Mouse (Mus musculus): ENCODE measurements at regions not wholly inside any gene's neighbourhood (a gene's known extent, or its start where the extent isn't known, plus 50 kb on each side); places are given as distances from the start of the nearest gene placed in this dataset.
A peak's percentile ranks its signal among the peaks of the same experiment; 100 is the strongest.

DNA sequence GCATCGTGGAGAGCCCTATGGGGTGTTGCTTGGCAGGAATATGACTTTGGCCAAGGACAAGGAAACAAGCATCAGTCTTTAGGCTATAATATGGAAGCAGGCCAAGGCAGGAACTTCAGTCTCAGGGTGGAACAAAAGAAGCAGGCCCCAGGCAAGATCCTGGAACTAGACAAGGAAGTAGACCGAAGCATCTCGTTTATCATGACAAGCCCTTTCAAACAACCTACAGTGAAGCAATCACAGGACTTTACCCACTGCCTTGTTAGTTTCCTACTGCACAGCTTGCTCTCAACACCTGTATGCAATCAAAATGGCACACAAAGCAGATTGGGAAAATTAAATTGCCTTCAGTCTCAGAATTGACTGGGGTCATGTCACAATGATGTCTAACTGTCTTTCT lies 163.2 kb upstream of the Gulp1 start:
- Histone ChIP-seq H3K9me3 (replicated peaks) (no peaks in the 10 kb centered on the region), H3K9ac (no peak overlapping the region), H3K27ac (no peak overlapping the region), H3K27me3 (no peaks in the 10 kb centered on the region), H3K36me3 (no peaks in the 10 kb centered on the region), H3K4me2 (no peak overlapping the region), H3K4me3 (replicated peaks) (no peak overlapping the region), H3K4me1 (no peaks in the 10 kb centered on the region)
- ATAC-seq (replicated peaks; ENCODE audit: low FRiP score): no peak
- 85% methylated on average over 3 of the region's 3 CpGs for WGBS

- H3K36me3 ChIP-seq: no peaks in the 10 kb centered on the region
- no peak for ATAC-seq (replicated peaks; ENCODE audit: low FRiP score)
- H3K9ac ChIP-seq: no peak overlapping the region
- H3K27ac ChIP-seq: no peak overlapping the region
- H3K4me1 ChIP-seq: no peaks in the 10 kb centered on the region
- no peak overlapping the region for H3K4me2 ChIP-seq
- H3K9me3 ChIP-seq (replicated peaks): peaks cover 5% of the 10 kb centered on the region; the same call in 1 of the 2 replicates
- H3K27me3 ChIP-seq: no peaks in the 10 kb centered on the region
- 86% methylated on average over 9 of the region's 9 CpGs for WGBS
- no peak overlapping the region for H3K4me3 ChIP-seq (replicated peaks)
These were observed 159.2 kb upstream of the Gulp1 start for GRCm38 (mm10) chr1:44392141-44392540.

DNA sequence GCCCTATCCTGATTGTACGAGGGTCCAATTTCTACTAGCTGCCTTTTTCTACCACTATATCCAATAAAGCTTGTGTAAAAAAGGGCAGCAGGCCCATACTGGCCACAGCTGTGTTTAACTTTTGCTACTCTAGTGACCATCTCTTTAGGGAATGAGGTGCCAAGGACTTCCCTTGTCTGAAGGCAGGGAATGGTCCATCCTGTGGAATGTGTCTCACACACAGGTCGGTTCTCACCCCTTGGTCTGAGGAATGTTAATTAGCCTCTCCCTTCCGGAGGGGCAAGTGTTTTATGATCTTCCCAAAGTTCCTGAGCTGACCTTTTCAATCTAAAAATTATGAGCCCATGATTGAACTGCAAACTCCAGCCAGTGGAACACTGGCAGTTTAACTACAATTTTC lies 155.8 kb upstream of the Gulp1 start:
- no peak overlapping the region for H3K4me2 ChIP-seq
- peaks cover 5% of the 10 kb centered on the region; the same call in 1 of the 2 replicates for H3K9me3 ChIP-seq (replicated peaks)
- ATAC-seq (replicated peaks; ENCODE audit: low FRiP score): no peak
- no peaks in the 10 kb centered on the region for H3K4me1 ChIP-seq
- no peaks in the 10 kb centered on the region for H3K27me3 ChIP-seq
- WGBS: 12% methylated on average over 3 of the region's 3 CpGs
- H3K27ac ChIP-seq: 0 out of 2 replicates have a peak overlapping the region, but pooled peaks have one; percentile 22
- H3K36me3 ChIP-seq: no peaks in the 10 kb centered on the region
- H3K4me3 ChIP-seq (replicated peaks): no peak overlapping the region
- no peak overlapping the region for H3K9ac ChIP-seq

- no peak overlapping the region for H3K4me2 ChIP-seq
- no peaks in the 10 kb centered on the region for H3K27me3 ChIP-seq
- H3K9ac ChIP-seq: no peak overlapping the region
- no peak for ATAC-seq (replicated peaks; ENCODE audit: low FRiP score)
- no peaks in the 10 kb centered on the region for H3K4me1 ChIP-seq
- H3K36me3 ChIP-seq: no peaks in the 10 kb centered on the region
- WGBS: 51% methylated on average over 2 of the region's 2 CpGs
- H3K27ac ChIP-seq: no peak overlapping the region
- H3K9me3 ChIP-seq (replicated peaks): peaks cover 5% of the 10 kb centered on the region; the same call in 1 of the 2 replicates
- no peak overlapping the region for H3K4me3 ChIP-seq (replicated peaks)
These were observed 153.2 kb upstream of the Gulp1 start for GRCm38 (mm10) chr1:44398066-44398465.

GRCm38 (mm10) chr1:44437822-44438221 lies 113.5 kb upstream of the Gulp1 start:
- H3K27ac ChIP-seq: no peak overlapping the region
- H3K4me3 ChIP-seq (replicated peaks): no peak overlapping the region
- ATAC-seq (replicated peaks; ENCODE audit: low FRiP score): no peak
- H3K27me3 ChIP-seq: no peaks in the 10 kb centered on the region
- no peaks in the 10 kb centered on the region for H3K36me3 ChIP-seq
- H3K9me3 ChIP-seq (replicated peaks): no peaks in the 10 kb centered on the region
- 68% methylated on average over 2 of the region's 2 CpGs for WGBS
- H3K4me2 ChIP-seq: no peak overlapping the region
- no peak overlapping the region for H3K9ac ChIP-seq
- no peaks in the 10 kb centered on the region for H3K4me1 ChIP-seq

All from kidney, embryonic 15.5 days (tissue).